Mouse (Mus musculus) kidney, embryonic 15.5 days (tissue): ENCODE data around the gene Adamts12. TPM values are rescaled to one million over a fixed set of nuclear protein-coding genes. Genes with fewer than 3 reads are reported as not detected.

Source experiments
- ATAC-seq: fragments of 200-750 bp; cut with Nextera tagmentation; replicated peaks from 2 replicates; pipeline ENCODE4 v1.8.0; 2017; ENCODE audit warnings: moderate TSS enrichment; ENCODE audit not compliant: low FRiP score
- H3K27ac ChIP-seq: fragments of 300-500 bp; sonication (generic); 2 replicates; pipeline ENCODE4 v1.5.1; 2015; ENCODE audit warnings: mild to moderate bottlenecking, inconsistent platforms
- H3K27me3 ChIP-seq: fragments of 300-500 bp; sonication (generic); 2 replicates; pipeline ENCODE4 v1.6.1; 2015; ENCODE audit warnings: inconsistent platforms
- H3K36me3 ChIP-seq: fragments of 300-500 bp; sonication (generic); 2 replicates; pipeline ENCODE4 v1.6.1; 2015; ENCODE audit warnings: inconsistent platforms
- H3K4me1 ChIP-seq: fragments of 300-500 bp; sonication (generic); 2 replicates; pipeline ENCODE4 v1.6.1; 2015; ENCODE audit warnings: inconsistent platforms
- H3K4me2 ChIP-seq: fragments of 300-500 bp; sonication (generic); 2 replicates; pipeline ENCODE4 v1.6.1; 2015; ENCODE audit warnings: moderate library complexity, mild to moderate bottlenecking, inconsistent platforms
- H3K4me3 ChIP-seq: fragments of 300-500 bp; sonication (generic); replicated peaks from 2 replicates; pipeline ENCODE4 v1.5.1; 2015; ENCODE audit warnings: mild to moderate bottlenecking, inconsistent platforms
- H3K9ac ChIP-seq: fragments of 300-500 bp; sonication (generic); 2 replicates; pipeline ENCODE4 v1.6.1; 2015; ENCODE audit warnings: mild to moderate bottlenecking, inconsistent platforms
- H3K9me3 ChIP-seq: fragments of 300-500 bp; sonication (generic); replicated peaks from 2 replicates; pipeline ENCODE4 v1.6.1; 2016; ENCODE audit warnings: inconsistent platforms
- WGBS: fragments of 180-500 bp; shearing (Covaris S2); methylation state at CpG from one replicate; pipeline ENCODE4 v1.1.7; 2015; ENCODE audit warnings: mixed read lengths; 5-methylcytosine and 5-hydroxymethylcytosine counted together
- polyA plus RNA-seq: library from polyadenylated mRNA; unstranded; fragments of >200 nt; fragmentation: Nextera tagmentation; extraction: Ambion mirVana; gene quantifications from 2 replicates; pipeline ENCODE4 v1.2.1, GENCODE M21; 2015

The Adamts12 gene
- 3.9 and 4.0 TPM in 2 replicates for polyA plus RNA-seq

DNA sequence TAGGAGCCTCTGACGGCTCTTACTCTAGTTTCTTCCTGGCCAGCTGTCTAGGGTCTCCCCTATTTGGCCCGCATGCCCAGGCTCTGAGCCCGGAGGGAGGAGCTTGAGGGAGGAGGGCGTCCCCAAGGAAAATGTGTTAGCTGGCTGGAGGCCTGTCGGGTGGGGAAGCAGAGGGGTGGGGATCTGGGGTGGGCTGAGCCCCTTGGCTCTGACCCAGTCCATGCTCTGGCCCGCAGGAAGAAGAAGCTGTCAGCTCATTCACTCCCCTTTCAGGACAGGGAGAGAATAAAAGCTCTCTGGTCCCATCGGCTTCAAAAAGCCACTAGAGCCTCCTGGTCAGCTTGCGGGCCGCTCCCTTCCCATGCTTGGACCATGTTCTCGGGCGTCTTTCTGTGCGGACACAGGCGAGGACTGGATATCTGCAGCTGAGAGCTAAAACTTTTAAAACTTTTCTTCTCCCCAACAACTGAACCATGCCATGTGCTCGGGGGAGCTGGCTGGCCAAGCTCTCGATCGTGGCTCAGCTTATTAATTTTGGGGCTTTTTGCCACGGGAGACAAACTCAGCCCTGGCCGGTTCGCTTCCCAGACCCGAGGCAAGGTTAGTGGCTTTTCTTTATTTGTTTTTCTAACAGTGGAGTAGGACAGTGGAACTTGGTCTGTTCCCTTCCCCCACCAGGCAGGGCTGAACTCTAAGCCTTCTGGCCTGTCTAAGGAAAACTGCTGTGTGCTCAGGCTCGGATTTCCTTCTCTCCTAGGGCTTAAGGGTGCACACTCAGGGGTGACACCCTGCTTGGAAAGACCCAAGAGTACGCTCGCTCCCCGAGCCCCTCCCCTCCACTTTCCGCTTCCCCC is at the start of gene Adamts12:
Gene Adamts12 (plus strand): TSS at position 233 of the 854 bp plus-strand sequence.
- Histone ChIP-seq H3K36me3 (no peaks in the 10 kb centered on the region), H3K4me2 (peak within 1 kb of the TSS; percentile 72), H3K9me3 (no peaks in the 10 kb centered on the region), H3K27ac (peak within 1 kb of the TSS; percentile 97), H3K9ac (peak within 1 kb of the TSS; percentile 44), H3K4me1 (peaks cover 40% of the 10 kb centered on the region), H3K4me3 (peak within 1 kb of the TSS; percentile 44), H3K27me3 (no peaks in the 10 kb centered on the region)
- 1% methylated on average over 25 of the region's 25 CpGs for WGBS
- peak; percentile 93 for ATAC-seq

DNA sequence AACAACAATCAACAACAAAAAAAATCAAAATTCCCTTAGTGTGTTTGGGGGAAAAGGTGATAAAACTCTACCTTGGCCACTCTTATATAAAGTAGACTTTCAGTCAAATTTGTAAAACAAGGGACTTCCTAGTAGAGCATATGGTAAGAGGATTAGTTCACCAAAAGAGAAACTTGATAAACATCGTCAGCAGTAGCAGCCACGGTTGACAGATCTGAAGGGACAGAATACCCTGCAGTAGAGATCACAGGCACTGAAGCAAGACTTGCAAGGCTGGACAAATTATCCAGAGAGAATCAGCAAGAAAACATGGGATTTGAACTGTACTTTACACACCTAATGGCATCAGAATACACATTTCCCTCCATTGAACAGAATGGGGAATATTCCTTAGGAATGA is 49.7 kb upstream of the Adamts12 start:
- H3K27me3 ChIP-seq: no peaks in the 10 kb centered on the region
- no peaks in the 10 kb centered on the region for H3K36me3 ChIP-seq
- H3K4me1 ChIP-seq: no peaks in the 10 kb centered on the region
- no peak overlapping the region for H3K4me2 ChIP-seq
- ATAC-seq: peak; percentile 75; the same call in 1 of the 2 replicates
- no peaks in the 10 kb centered on the region for H3K9me3 ChIP-seq
- H3K4me3 ChIP-seq: no peak overlapping the region
- no peak overlapping the region for H3K9ac ChIP-seq
- H3K27ac ChIP-seq: no peak overlapping the region
- WGBS: 35% methylated on average over 2 of the region's 2 CpGs

GRCm38 (mm10) chr15:11026801-11027561 is 37.6 kb upstream of the Adamts12 start:
- H3K4me3 ChIP-seq: no peak overlapping the region
- H3K4me2 ChIP-seq: no peak overlapping the region
- ATAC-seq: peak; percentile 72
- 64% methylated on average over 4 of the region's 4 CpGs for WGBS
- H3K9me3 ChIP-seq: no peaks in the 10 kb centered on the region
- no peak overlapping the region for H3K9ac ChIP-seq
- H3K27ac ChIP-seq: peak overlapping the region; percentile 86
- H3K4me1 ChIP-seq: peaks cover 7% of the 10 kb centered on the region; the same call in 1 of the 2 replicates
- H3K36me3 ChIP-seq: no peaks in the 10 kb centered on the region
- no peaks in the 10 kb centered on the region for H3K27me3 ChIP-seq

GRCm38 (mm10) chr15:11030188-11030587 is 34.4 kb upstream of the Adamts12 start:
- Histone ChIP-seq H3K27ac (no peak overlapping the region), H3K36me3 (no peaks in the 10 kb centered on the region), H3K9ac (no peak overlapping the region), H3K4me2 (no peak overlapping the region), H3K9me3 (no peaks in the 10 kb centered on the region), H3K4me3 (no peak overlapping the region), H3K27me3 (peaks cover 17% of the 10 kb centered on the region), H3K4me1 (peaks cover 9% of the 10 kb centered on the region)
- WGBS: 58% methylated on average over 3 of the region's 3 CpGs
- ATAC-seq: peak; percentile 84

GRCm38 (mm10) chr15:11035947-11036474 is 28.6 kb upstream of the Adamts12 start:
- H3K4me1 ChIP-seq: peaks cover 33% of the 10 kb centered on the region
- no peak overlapping the region for H3K9ac ChIP-seq
- H3K4me3 ChIP-seq: peak overlapping the region; percentile 42
- ATAC-seq: 0 out of 2 replicates have a peak, but pooled peaks have one; percentile 46
- 3% methylated on average over 34 of the region's 34 CpGs for WGBS
- no peaks in the 10 kb centered on the region for H3K36me3 ChIP-seq
- peak overlapping the region; percentile 70 for H3K4me2 ChIP-seq
- H3K9me3 ChIP-seq: no peaks in the 10 kb centered on the region
- peaks cover 62% of the 10 kb centered on the region for H3K27me3 ChIP-seq
- H3K27ac ChIP-seq: no peak overlapping the region

- Histone ChIP-seq H3K4me2 (peak overlapping the region; percentile 70), H3K27ac (no peak overlapping the region), H3K4me1 (peaks cover 33% of the 10 kb centered on the region), H3K36me3 (no peaks in the 10 kb centered on the region), H3K9me3 (no peaks in the 10 kb centered on the region), H3K4me3 (peak overlapping the region; percentile 42), H3K9ac (no peak overlapping the region), H3K27me3 (peaks cover 62% of the 10 kb centered on the region)
- WGBS: 2% methylated on average over 49 of the region's 49 CpGs
- ATAC-seq: 0 out of 2 replicates have a peak, but pooled peaks have one; percentile 24
Observed at GRCm38 (mm10) chr15:11036535-11037375, 27.8 kb upstream of the Adamts12 start.

- H3K27me3 ChIP-seq: peaks cover 62% of the 10 kb centered on the region
- no peaks in the 10 kb centered on the region for H3K9me3 ChIP-seq
- H3K36me3 ChIP-seq: no peaks in the 10 kb centered on the region
- 3% methylated on average over 8 of the region's 8 CpGs for WGBS
- H3K4me3 ChIP-seq: peak overlapping the region; percentile 42
- H3K4me1 ChIP-seq: peaks cover 33% of the 10 kb centered on the region
- H3K27ac ChIP-seq: no peak overlapping the region
- ATAC-seq: no peak
- peak overlapping the region; percentile 70 for H3K4me2 ChIP-seq
- H3K9ac ChIP-seq: no peak overlapping the region
Observed at GRCm38 (mm10) chr15:11037376-11037695, 27.3 kb upstream of the Adamts12 start.

DNA sequence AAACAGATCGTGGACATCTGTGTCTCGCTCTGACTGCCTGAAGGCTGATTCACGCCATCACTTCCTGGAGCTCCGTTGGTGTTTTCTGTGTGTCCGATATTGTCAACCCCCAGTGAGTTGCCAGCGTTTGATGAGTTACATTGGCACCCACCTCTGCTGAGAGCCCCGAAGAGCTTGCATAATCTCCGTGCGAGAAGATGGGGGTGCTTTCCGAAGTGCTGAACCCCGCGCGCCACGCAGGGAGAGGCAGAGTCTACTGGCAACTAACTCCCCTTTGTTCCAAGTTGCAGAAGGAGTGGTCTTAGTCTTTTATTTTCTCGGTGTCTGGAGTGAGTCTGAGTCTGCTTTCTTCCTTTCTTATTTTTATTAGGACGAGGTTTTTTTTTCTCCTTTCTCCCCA is 26.9 kb upstream of the Adamts12 start, which contains the start of gene Rxfp3:
Gene Rxfp3 (minus strand): TSS at position 281 of the 400 bp plus-strand sequence.
- 4% methylated on average over 16 of the region's 16 CpGs for WGBS
- Histone ChIP-seq H3K4me2 (peak within 1 kb of the TSS; percentile 70), H3K9me3 (no peaks in the 10 kb centered on the region), H3K4me1 (peaks cover 33% of the 10 kb centered on the region), H3K27me3 (peaks cover 62% of the 10 kb centered on the region), H3K9ac (no peak within 1 kb of the TSS), H3K36me3 (no peaks in the 10 kb centered on the region), H3K27ac (no peak within 1 kb of the TSS), H3K4me3 (peak within 1 kb of the TSS; percentile 42)
- ATAC-seq: no peak

DNA sequence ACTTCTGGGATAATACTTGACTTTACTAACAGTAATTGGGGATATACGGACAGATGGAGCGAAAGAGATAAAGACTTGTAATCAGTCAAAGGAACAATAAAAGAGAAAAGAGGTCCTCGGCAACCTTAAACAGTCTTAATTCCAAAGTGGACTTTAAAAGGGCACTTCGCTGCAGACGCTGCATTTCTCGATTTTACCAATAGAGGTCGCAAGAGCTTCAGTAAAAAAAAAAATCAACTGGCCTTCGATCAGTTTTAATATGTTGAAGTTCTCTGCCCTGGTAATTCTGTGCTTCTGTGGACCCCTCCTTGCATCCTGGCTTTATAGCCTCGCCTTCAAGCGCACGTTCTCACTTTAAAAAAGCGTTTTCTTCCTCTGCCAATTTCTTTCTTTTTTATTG is 26.1 kb upstream of the Adamts12 start:
- no peak for ATAC-seq
- Histone ChIP-seq H3K4me1 (peaks cover 33% of the 10 kb centered on the region), H3K27me3 (peaks cover 62% of the 10 kb centered on the region), H3K4me2 (no peak overlapping the region), H3K9ac (no peak overlapping the region), H3K36me3 (no peaks in the 10 kb centered on the region), H3K9me3 (no peaks in the 10 kb centered on the region), H3K4me3 (no peak overlapping the region), H3K27ac (no peak overlapping the region)
- WGBS: 1% methylated on average over 12 of the region's 12 CpGs

DNA sequence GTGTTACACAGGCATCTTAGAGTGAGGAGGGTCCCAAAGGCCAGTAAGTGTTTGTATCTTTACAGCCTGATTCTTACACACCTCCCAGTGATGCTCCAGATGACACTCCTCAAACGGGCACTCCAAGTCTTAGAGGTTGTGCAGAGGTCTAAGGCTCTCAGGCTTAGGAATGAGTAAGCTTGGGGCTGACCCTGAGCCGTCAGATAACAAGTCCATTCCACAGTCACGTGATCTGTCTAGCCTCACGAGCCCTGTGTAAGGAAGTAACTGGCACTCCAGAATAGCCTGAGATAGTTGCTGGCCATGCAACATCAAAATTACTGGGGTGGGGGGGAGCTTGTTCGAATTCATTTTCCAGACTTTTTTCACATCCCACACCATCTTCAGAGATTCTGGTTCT is 24.5 kb upstream of the Adamts12 start:
- peaks cover 46% of the 10 kb centered on the region for H3K27me3 ChIP-seq
- H3K4me2 ChIP-seq: no peak overlapping the region
- no peak overlapping the region for H3K27ac ChIP-seq
- H3K9me3 ChIP-seq: no peaks in the 10 kb centered on the region
- peaks cover 40% of the 10 kb centered on the region for H3K4me1 ChIP-seq
- H3K36me3 ChIP-seq: no peaks in the 10 kb centered on the region
- H3K4me3 ChIP-seq: no peak overlapping the region
- WGBS: 40% methylated on average over 5 of the region's 5 CpGs
- no peak overlapping the region for H3K9ac ChIP-seq
- ATAC-seq: no peak

DNA sequence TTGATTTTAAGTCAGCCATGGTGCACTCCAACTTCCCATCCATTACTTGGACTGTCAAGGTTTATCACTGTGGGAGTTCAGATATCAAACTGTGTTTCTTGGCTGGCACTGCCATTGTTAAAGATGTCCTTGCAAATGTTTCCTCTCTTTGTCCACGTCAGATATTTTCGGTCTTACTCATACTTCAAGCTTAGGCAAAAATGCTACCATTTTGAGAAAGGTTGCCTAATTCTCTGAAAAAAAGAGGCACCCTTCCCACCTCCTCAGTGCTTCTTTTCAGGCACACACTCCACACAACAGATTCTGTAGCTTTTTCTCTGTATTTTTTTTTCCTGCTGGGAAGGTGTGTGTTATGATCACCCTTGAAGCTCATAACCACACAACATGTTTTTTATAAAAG is 23.4 kb upstream of the Adamts12 start:
- ATAC-seq: no peak
- WGBS: 42% methylated on average over 2 of the region's 2 CpGs
- H3K27ac ChIP-seq: no peak overlapping the region
- H3K36me3 ChIP-seq: no peaks in the 10 kb centered on the region
- H3K4me3 ChIP-seq: no peak overlapping the region
- peaks cover 28% of the 10 kb centered on the region for H3K4me1 ChIP-seq
- no peak overlapping the region for H3K4me2 ChIP-seq
- H3K27me3 ChIP-seq: peaks cover 34% of the 10 kb centered on the region
- no peaks in the 10 kb centered on the region for H3K9me3 ChIP-seq
- no peak overlapping the region for H3K9ac ChIP-seq
